Mouse (Mus musculus) lung, embryonic 15.5 days (tissue): Measurements from ENCODE around the gene Sec24c. TPM values are rescaled to one million over a fixed set of nuclear protein-coding genes. Genes with fewer than 3 reads are reported as not detected.

Experiments used
- ATAC-seq: fragments of 200-750 bp; cut with Nextera tagmentation; 2 replicates; pipeline ENCODE4 v1.8.0; 2017; ENCODE audit warnings: moderate number of reproducible peaks, borderline replicate concordance; ENCODE audit not compliant: low FRiP score, low TSS enrichment; ENCODE audit errors: extremely low read depth
- H3K27ac ChIP-seq: fragments of 300-500 bp; sonication (generic); 2 replicates; pipeline ENCODE4 v1.5.1; 2015; ENCODE audit warnings: moderate library complexity, mild to moderate bottlenecking, inconsistent platforms
- H3K27me3 ChIP-seq: fragments of 300-500 bp; sonication (generic); 2 replicates; pipeline ENCODE4 v1.6.1; 2015; ENCODE audit warnings: inconsistent platforms
- H3K36me3 ChIP-seq: fragments of 300-500 bp; sonication (generic); 2 replicates; pipeline ENCODE4 v1.6.1; 2015; ENCODE audit warnings: inconsistent platforms
- H3K4me1 ChIP-seq: fragments of 300-500 bp; sonication (generic); 2 replicates; pipeline ENCODE4 v1.6.1; 2015; ENCODE audit warnings: inconsistent platforms
- H3K4me2 ChIP-seq: fragments of 300-500 bp; sonication (generic); 2 replicates; pipeline ENCODE4 v1.6.1; 2015; ENCODE audit warnings: inconsistent platforms, mild to moderate bottlenecking, moderate library complexity
- H3K4me3 ChIP-seq: fragments of 300-500 bp; sonication (generic); 2 replicates; pipeline ENCODE4 v1.5.1; 2015; ENCODE audit warnings: mild to moderate bottlenecking, inconsistent platforms
- H3K9ac ChIP-seq: fragments of 300-500 bp; sonication (generic); 2 replicates; pipeline ENCODE4 v1.6.1; 2015; ENCODE audit warnings: inconsistent platforms
- H3K9me3 ChIP-seq: fragments of 300-500 bp; sonication (generic); 2 replicates; pipeline ENCODE4 v1.6.1; 2016; ENCODE audit warnings: inconsistent platforms
- WGBS: fragments of 180-500 bp; shearing (Covaris S2); methylation state at CpG from one replicate; pipeline ENCODE4 v1.1.7; 2015; 5-methylcytosine and 5-hydroxymethylcytosine counted together
- polyA plus RNA-seq: library from polyadenylated mRNA; unstranded; fragments of >200 nt; fragmentation: Nextera tagmentation; extraction: Ambion mirVana; gene quantifications from 2 replicates; pipeline ENCODE4 v1.2.1, GENCODE M21; 2015

The Sec24c gene
- polyA plus RNA-seq, 1 experiment from 2014 or later: 92.8 TPM

- Histone ChIP-seq H3K36me3 (peaks cover 54% of the 10 kb centered on the region), H3K27me3 (no peaks in the 10 kb centered on the region), H3K4me3 (no peak overlapping the region), H3K4me2 (no peak overlapping the region), H3K9me3 (no peaks in the 10 kb centered on the region), H3K27ac (no peak overlapping the region), H3K4me1 (peaks cover 13% of the 10 kb centered on the region), H3K9ac (no peak overlapping the region)
- WGBS: 90% methylated on average over 9 of the region's 9 CpGs
- no peak for ATAC-seq
Measured at GRCm38 (mm10) chr14:20729871-20730270, 55.8 kb downstream of the Sec24c start.

- no peak for ATAC-seq
- H3K4me3 ChIP-seq: no peak overlapping the region
- peaks cover 23% of the 10 kb centered on the region for H3K4me1 ChIP-seq
- H3K9ac ChIP-seq: no peak overlapping the region
- no peak overlapping the region for H3K27ac ChIP-seq
- peaks cover 47% of the 10 kb centered on the region for H3K36me3 ChIP-seq
- WGBS: 82% methylated on average over 9 of the region's 9 CpGs
- H3K9me3 ChIP-seq: no peaks in the 10 kb centered on the region
- no peak overlapping the region for H3K4me2 ChIP-seq
- H3K27me3 ChIP-seq: no peaks in the 10 kb centered on the region
Measured at GRCm38 (mm10) chr14:20730853-20731602, 56.9 kb downstream of the Sec24c start.

- peak overlapping the region; percentile 89 for H3K4me3 ChIP-seq
- 41% methylated on average over 12 of the region's 12 CpGs for WGBS
- H3K27me3 ChIP-seq: no peaks in the 10 kb centered on the region
- ATAC-seq: no peak
- H3K4me2 ChIP-seq: peak overlapping the region; percentile 82
- peak overlapping the region; percentile 95 for H3K9ac ChIP-seq
- H3K36me3 ChIP-seq: peaks cover 36% of the 10 kb centered on the region
- peak overlapping the region; percentile 95; the same call in 1 of the 2 replicates for H3K27ac ChIP-seq
- peaks cover 23% of the 10 kb centered on the region for H3K4me1 ChIP-seq
- no peaks in the 10 kb centered on the region for H3K9me3 ChIP-seq
Measured at GRCm38 (mm10) chr14:20733041-20733951, 59.2 kb downstream of the Sec24c start.

GRCm38 (mm10) chr14:20733952-20734774 is 60.1 kb downstream of the Sec24c start, which contains the start of gene Ndst2:
TSS of gene Ndst2 (minus strand) at chr14:20734562.
- H3K9me3 ChIP-seq: no peaks in the 10 kb centered on the region
- peak within 1 kb of the TSS; percentile 82 for H3K4me2 ChIP-seq
- WGBS: under 1% methylated on average over 79 of the region's 81 CpGs
- peak within 1 kb of the TSS; percentile 89 for H3K4me3 ChIP-seq
- H3K4me1 ChIP-seq: peaks cover 23% of the 10 kb centered on the region
- H3K27ac ChIP-seq: peak within 1 kb of the TSS; percentile 95
- H3K9ac ChIP-seq: peak within 1 kb of the TSS; percentile 95
- H3K36me3 ChIP-seq: peaks cover 30% of the 10 kb centered on the region
- no peaks in the 10 kb centered on the region for H3K27me3 ChIP-seq
- ATAC-seq: peak; percentile 99

- H3K27ac ChIP-seq: peak overlapping the region; percentile 95; the same call in 1 of the 2 replicates
- H3K9ac ChIP-seq: 0 out of 2 replicates have a peak overlapping the region, but pooled peaks have one; percentile 32
- peaks cover 29% of the 10 kb centered on the region for H3K36me3 ChIP-seq
- H3K4me1 ChIP-seq: peaks cover 23% of the 10 kb centered on the region
- H3K4me3 ChIP-seq: no peak overlapping the region
- H3K4me2 ChIP-seq: no peak overlapping the region
- no peaks in the 10 kb centered on the region for H3K27me3 ChIP-seq
- ATAC-seq: no peak
- WGBS: 48% methylated on average over 2 of the region's 2 CpGs
- no peaks in the 10 kb centered on the region for H3K9me3 ChIP-seq
Measured at GRCm38 (mm10) chr14:20735052-20735451, 60.9 kb downstream of the Sec24c start.

- H3K4me3 ChIP-seq: no peak overlapping the region
- no peak for ATAC-seq
- H3K4me2 ChIP-seq: no peak overlapping the region
- H3K27me3 ChIP-seq: no peaks in the 10 kb centered on the region
- no peaks in the 10 kb centered on the region for H3K9me3 ChIP-seq
- peaks cover 23% of the 10 kb centered on the region for H3K36me3 ChIP-seq
- peaks cover 23% of the 10 kb centered on the region for H3K4me1 ChIP-seq
- no peak overlapping the region for H3K9ac ChIP-seq
- H3K27ac ChIP-seq: no peak overlapping the region
- 84% methylated on average over 13 of the region's 13 CpGs for WGBS
Measured at GRCm38 (mm10) chr14:20735892-20736390, 61.8 kb downstream of the Sec24c start.

- no peak for ATAC-seq
- H3K9me3 ChIP-seq: no peaks in the 10 kb centered on the region
- H3K27ac ChIP-seq: no peak overlapping the region
- H3K36me3 ChIP-seq: peaks cover 30% of the 10 kb centered on the region
- no peak overlapping the region for H3K4me2 ChIP-seq
- WGBS: 32% methylated on average over 14 of the region's 14 CpGs
- H3K9ac ChIP-seq: no peak overlapping the region
- peaks cover 23% of the 10 kb centered on the region for H3K4me1 ChIP-seq
- H3K27me3 ChIP-seq: no peaks in the 10 kb centered on the region
- no peak overlapping the region for H3K4me3 ChIP-seq
Measured at GRCm38 (mm10) chr14:20737306-20737705, 63.2 kb downstream of the Sec24c start.

GRCm38 (mm10) chr14:20738511-20738910 is 64.4 kb downstream of the Sec24c start:
- no peak for ATAC-seq
- Histone ChIP-seq H3K4me1 (peaks cover 13% of the 10 kb centered on the region), H3K9ac (no peak overlapping the region), H3K4me2 (no peak overlapping the region), H3K27me3 (no peaks in the 10 kb centered on the region), H3K4me3 (no peak overlapping the region), H3K27ac (no peak overlapping the region), H3K36me3 (peaks cover 35% of the 10 kb centered on the region), H3K9me3 (no peaks in the 10 kb centered on the region)
- WGBS: 81% methylated on average over 8 of the region's 8 CpGs

GRCm38 (mm10) chr14:20741301-20741700 is 67.2 kb downstream of the Sec24c start:
- no peak overlapping the region for H3K4me2 ChIP-seq
- no peak for ATAC-seq
- peaks cover 35% of the 10 kb centered on the region for H3K36me3 ChIP-seq
- H3K9ac ChIP-seq: no peak overlapping the region
- H3K4me3 ChIP-seq: no peak overlapping the region
- 84% methylated on average over 9 of the region's 9 CpGs for WGBS
- H3K4me1 ChIP-seq: no peaks in the 10 kb centered on the region
- no peak overlapping the region for H3K27ac ChIP-seq
- no peaks in the 10 kb centered on the region for H3K9me3 ChIP-seq
- no peaks in the 10 kb centered on the region for H3K27me3 ChIP-seq

GRCm38 (mm10) chr14:20743614-20744013 is 69.5 kb downstream of the Sec24c start:
- no peak overlapping the region for H3K27ac ChIP-seq

More at GRCm38 (mm10) chr14:20743614-20744013, 69.5 kb downstream of the Sec24c start:
- H3K9ac ChIP-seq: no peak overlapping the region
- no peaks in the 10 kb centered on the region for H3K4me1 ChIP-seq
- no peak for ATAC-seq
- H3K27me3 ChIP-seq: no peaks in the 10 kb centered on the region
- WGBS: 58% methylated on average over 3 of the region's 3 CpGs
- H3K4me3 ChIP-seq: no peak overlapping the region
- peaks cover 32% of the 10 kb centered on the region; the same call in 1 of the 2 replicates for H3K36me3 ChIP-seq
- no peak overlapping the region for H3K4me2 ChIP-seq
- H3K9me3 ChIP-seq: no peaks in the 10 kb centered on the region
